Mouse (Mus musculus): ENCODE measurements at regions not wholly inside any gene's neighbourhood (a gene's known extent, or its start where the extent isn't known, plus 50 kb on each side); places are given as distances from the start of the nearest gene placed in this dataset.

DNA sequence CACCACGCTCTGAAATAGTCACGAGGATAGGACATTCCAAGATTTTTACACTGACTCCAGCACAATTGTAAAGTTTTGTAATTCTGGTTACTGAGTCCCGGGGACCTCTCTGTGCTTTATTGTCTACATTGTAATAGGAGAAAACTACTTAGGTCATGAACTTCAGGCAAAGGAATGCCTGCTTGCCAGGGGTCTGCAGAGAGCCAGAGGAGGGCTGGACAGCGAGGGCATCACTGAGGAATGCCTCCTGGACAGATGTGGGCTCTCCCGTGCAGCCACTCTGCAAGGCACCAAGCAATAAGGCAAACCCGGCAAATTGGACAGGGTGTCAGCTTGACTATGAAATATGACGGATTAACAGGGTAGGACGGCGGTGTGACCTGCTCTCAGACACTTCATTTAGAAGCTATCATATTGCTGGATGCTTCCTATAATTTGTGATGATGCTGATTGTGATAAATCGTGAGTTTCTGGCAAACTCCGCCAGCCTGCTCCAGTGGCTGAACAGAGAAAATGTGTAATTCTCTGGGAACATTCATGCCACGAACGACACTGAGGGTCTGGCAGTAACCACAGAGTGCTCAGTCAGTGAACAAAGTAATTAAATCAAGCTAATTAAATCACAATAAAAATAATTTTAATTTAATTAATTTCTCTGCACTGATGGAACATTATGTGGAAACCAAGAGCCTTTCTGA, 747.7 kb upstream of the Car8 start:
- ATAC-seq (replicated peaks; ENCODE audit: insufficient number of reproducible peaks, low FRiP score, low TSS enrichment, poor library complexity, severe bottlenecking): no peak

DNA sequence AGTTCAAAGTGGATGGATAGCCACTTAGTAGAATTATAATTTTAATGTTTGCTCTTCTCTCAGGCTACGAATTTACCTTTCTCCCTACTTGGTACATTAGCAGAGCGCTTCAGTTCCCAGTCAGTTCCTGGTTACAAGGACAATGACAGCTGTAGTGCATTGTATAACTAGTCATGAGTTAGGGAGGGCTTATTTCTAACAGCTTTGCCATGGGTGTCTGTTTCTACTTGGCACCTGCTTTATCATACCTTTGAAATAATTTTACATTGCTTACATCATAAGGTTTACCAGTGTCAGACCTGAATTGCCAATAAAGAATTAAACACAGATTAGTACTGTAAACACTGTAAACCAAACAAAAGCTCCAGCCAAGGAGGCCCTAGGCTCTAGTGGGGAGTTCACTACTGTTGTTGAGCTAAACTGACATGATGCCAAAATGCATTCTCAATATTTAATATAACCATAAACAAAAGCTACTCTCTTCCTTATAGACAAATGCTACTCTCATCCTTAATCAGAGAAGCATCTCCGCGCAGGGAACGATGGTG, 745.3 kb upstream of the Car8 start:
- no peak for ATAC-seq (replicated peaks; ENCODE audit: insufficient number of reproducible peaks, low FRiP score, low TSS enrichment, poor library complexity, severe bottlenecking)

DNA sequence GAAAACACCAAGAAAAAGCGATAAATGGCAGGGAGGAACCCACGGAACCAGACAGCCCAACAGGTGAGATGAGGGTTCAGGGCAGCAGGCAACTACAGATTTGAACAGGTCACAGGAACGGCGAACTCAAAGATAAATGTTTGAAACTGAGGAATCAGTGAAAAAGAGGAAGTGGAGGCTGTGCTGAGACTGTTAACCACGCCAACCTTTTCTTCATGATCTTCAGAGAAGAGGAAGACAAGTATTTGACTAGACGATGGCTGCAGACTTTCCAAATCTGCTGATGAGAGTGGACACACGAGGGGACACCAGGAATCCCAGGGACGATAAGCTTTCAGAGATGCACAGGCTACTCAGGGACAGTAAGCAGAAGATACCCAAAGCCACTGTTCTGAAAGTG, 740.1 kb upstream of the Car8 start:
- ATAC-seq (replicated peaks; ENCODE audit: insufficient number of reproducible peaks, low FRiP score, low TSS enrichment, poor library complexity, severe bottlenecking): peak; percentile 56; the same call in 1 of the 2 replicates

DNA sequence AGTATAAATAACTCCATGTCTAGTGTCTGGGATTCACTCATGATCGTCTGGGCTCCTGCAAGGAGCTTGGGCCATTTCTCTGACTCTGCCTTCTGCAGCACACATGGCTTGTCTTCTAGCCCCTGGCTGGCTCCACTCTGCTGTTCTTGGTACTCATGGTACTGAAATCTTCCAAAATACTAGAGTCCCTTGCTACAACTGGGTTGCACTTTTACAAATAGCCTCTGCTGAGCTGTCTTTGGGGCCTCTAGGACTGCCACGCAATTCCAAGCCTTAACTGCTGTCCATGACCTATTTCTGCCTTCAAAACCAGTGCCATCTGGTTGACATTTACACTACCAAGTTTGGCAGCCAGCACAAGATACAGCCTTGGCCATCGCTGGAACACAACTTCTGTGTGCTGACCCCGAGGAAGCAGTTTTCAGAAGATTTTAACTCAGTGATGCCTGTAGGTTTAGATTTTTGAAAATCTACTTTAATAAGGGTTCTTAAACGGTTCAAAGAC, 731.2 kb upstream of the Car8 start:
- no peak for ATAC-seq (replicated peaks; ENCODE audit: insufficient number of reproducible peaks, low FRiP score, low TSS enrichment, poor library complexity, severe bottlenecking)

DNA sequence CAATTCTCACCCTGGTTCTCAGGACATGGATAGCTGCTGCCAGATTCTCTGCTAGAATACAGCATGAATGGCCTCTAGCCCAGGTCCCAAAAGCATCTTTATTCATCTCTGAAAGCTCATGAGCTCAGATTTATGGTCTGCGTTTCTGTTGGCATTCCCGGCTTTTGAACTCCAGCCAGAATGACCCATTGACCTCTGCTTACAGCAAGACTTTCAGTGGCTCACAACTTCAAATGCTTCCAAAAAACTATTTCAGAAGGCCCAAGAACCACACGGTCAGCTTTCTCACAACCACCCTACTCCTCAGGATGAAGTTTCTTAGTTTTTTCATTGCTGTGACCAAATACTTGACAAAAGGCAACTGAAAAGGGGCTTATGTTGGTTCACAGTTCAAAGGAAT, 729.9 kb upstream of the Car8 start:
- no peak for ATAC-seq (replicated peaks; ENCODE audit: insufficient number of reproducible peaks, low FRiP score, low TSS enrichment, poor library complexity, severe bottlenecking)

DNA sequence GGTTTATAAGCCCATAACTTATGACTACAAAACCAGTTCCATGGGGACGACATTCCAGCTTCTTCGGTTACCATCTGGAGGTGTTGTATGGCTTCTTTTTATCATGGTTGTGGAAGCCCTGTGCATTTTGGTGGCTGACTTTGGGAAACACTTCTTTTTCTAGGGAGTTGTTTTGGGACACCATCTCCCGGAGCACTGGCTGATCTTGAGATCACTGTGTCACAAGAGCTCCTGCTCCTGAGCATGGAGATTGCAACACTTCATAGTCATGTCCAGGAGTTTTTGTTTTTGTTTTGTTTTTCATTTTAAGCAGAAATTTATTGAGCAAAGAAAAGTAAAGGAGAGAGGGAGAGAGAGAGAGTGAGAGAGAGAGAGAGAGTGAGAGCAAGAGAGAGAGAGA, 729.1 kb upstream of the Car8 start:
- no peak for ATAC-seq (replicated peaks; ENCODE audit: insufficient number of reproducible peaks, low FRiP score, low TSS enrichment, poor library complexity, severe bottlenecking)

DNA sequence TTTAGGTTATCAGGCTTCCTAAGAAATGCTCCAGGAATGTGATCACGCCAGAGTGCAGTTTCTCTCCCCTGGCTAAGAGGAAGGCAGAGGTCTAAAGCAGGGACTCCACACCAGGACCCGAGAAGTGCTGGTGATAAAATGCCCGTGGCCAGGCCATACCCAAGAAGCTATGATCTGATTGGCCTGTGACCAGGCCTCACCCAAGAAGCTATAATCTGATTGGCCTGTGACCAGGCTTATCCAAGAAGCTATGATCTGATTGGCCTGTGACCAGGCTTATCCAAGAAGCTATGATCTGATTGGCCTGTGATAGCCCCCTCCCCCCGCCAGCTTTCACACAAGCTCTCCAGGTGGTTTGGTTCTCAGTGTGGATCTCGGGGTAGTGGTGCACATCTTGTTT, 726.7 kb upstream of the Car8 start:
- ATAC-seq (replicated peaks; ENCODE audit: insufficient number of reproducible peaks, low FRiP score, low TSS enrichment, poor library complexity, severe bottlenecking): no peak

DNA sequence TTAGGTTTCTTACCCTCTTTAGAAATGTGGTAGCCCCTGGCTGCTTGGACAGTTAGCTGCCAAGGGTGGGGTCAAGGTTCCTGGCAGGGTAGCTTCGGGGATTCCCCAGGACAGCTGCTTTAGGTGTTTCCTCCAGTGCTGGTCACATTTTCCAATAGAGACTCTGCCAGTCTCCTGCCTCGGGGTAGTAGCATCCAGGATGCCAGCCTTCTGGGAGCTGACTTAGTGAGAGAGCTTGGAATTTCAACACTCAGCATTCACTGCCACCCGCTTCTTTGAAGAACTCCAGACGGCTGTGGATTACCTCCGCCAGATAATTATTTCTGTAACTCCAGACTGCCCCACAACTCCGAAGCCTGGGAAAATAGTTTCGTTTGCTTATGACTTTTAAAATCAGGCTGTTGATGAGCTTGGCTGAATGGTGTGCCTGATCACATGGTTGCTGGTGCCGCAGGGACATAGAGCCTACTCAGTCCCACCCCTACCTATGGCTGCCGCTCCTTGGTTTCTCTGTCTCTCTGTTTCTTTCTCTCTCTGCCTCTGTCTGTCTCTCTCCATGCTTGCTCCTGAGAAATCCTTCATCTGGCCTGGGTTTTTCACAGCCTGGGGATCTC, 724.2 kb upstream of the Car8 start:
- ATAC-seq (replicated peaks; ENCODE audit: insufficient number of reproducible peaks, low FRiP score, low TSS enrichment, poor library complexity, severe bottlenecking): no peak

DNA sequence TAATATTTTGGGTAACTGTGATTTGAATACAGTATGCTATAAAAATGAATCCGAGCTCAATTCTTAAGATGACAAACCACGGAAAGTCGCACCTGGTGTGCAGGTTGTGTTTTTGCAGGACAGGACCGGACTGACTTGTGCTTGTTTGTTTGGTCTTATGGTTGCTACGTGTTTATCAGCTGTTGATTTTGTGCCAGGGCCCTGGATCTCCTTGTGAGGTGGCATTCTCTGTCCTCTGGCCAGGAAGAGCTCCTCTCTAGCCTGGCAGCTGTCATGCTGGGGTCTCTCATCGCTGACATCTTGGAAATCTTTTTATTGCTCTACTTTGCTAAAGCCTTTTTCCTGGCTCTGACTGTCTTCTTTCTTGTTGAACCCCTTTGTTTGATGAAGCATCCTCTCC, 723.0 kb upstream of the Car8 start:
- ATAC-seq (replicated peaks; ENCODE audit: insufficient number of reproducible peaks, low FRiP score, low TSS enrichment, poor library complexity, severe bottlenecking): no peak

DNA sequence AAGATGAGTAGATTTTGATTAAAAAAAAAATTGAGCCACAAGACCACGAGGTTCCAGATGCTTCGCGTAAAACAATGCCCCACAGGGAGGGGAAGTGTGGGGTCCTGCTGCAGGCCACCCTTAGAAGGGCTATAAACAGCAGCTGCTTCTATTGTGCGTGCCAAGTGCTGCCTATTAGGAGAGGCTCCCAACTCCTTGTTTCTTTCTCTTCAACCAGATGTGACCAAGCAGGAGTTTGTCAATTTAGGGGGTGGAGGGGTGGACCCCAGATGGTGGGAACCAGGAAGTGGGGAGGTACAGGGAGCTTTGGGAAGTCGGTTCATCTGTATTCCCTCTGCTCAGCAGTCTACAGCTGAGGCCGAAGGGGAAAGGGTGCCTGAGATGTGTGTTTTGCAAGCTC, 718.9 kb upstream of the Car8 start:
- no peak for ATAC-seq (replicated peaks; ENCODE audit: insufficient number of reproducible peaks, low FRiP score, low TSS enrichment, poor library complexity, severe bottlenecking)

DNA sequence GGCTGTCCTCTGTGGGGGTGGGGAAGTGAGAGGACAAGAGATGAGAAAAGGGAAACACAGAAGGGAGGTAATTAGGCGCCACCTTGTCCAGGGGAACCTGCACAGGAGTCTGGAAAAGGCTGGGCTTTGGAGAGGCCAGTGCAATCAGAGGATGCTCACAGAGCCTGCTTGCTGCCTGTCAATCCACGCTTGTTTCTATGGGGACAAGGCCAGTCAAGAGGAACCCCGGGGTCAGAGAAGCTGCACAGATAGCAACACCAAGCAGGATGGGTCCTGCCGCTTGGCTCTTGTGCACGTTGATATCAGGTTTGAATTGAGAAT, 718.1 kb upstream of the Car8 start:
- no peak for ATAC-seq (replicated peaks; ENCODE audit: insufficient number of reproducible peaks, low FRiP score, low TSS enrichment, poor library complexity, severe bottlenecking)

DNA sequence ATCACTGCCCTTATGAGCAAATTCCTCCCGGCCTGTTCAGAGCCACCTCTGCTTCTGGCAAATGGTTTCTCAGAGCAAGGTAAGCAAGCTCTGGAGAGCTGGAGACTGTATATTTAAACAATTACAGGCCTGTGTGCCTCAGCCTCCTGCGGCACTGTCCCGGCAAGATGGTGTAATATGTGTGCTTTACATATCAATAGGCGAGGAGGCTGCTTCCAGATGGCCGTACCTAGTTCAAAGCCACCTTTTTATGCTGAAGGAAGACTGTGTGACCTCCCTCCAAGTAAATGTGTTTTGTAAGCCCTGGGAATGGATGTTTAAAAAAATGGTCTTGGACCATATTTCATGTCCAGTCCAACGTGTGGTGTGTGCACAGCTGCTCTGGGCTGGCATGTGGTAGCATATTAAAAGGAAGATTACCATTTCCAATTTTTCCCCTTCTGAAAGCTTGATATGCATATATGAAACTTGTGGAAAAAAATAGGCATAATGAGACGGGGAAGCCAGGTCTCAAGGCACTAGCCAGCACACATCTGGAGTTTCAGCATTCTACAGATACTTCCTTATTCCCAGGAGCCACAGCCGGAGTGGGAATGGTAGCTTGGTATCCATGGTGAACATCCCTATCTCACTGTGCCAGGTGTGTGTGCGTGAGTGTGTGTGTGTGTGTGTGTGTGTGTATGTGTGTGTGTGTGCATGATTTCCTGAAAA, 717.6 kb upstream of the Car8 start:
- no peak for ATAC-seq (replicated peaks; ENCODE audit: insufficient number of reproducible peaks, low FRiP score, low TSS enrichment, poor library complexity, severe bottlenecking)

DNA sequence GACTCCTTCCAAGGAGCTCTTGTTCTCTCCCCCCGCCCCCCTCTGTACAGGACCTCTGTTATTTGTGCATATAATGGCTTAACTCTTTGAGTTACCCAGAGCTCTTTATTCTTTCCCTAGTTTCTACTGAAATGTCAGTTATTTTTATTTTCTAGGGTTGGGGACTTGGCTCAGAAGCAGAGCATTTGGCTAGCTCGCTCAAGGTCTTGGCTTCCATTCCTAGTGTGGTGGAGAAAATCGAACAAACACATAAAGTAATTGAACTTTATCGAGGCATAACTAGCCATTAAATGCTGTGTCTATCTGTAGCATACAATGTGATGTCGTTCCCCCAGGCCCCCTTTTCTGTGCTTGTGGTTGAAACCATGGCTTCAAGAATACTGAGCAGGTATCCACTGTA, 716.5 kb upstream of the Car8 start:
- no peak for ATAC-seq (replicated peaks; ENCODE audit: insufficient number of reproducible peaks, low FRiP score, low TSS enrichment, poor library complexity, severe bottlenecking)

DNA sequence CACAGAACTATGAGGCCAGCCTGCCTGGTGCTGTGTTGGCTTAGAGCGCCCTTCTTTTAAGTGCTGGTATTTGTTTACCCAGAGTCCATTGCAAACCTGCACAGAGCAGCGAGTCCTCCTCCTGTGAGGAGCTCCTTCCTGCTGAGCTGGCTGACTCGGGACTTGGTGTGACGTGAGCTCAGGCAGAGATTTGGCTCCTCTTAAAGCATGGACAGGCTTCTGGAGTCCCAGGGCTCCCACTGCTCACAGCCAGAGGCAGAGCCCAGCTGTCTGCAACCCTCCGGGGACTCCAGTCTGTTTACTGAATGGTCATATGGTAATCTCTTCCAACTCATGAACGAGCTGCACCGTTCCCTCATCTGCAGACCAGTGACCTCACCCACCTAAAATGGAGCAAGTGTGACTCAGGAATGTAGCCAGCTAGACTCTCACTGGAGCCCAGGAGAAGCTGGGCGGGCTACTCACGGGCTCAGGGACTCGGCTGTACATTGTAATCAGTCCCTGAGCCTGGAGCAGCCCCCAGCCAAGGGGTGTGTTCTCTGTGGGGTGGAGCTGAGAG, 715.6 kb upstream of the Car8 start:
- ATAC-seq (replicated peaks; ENCODE audit: insufficient number of reproducible peaks, low FRiP score, low TSS enrichment, poor library complexity, severe bottlenecking): no peak

DNA sequence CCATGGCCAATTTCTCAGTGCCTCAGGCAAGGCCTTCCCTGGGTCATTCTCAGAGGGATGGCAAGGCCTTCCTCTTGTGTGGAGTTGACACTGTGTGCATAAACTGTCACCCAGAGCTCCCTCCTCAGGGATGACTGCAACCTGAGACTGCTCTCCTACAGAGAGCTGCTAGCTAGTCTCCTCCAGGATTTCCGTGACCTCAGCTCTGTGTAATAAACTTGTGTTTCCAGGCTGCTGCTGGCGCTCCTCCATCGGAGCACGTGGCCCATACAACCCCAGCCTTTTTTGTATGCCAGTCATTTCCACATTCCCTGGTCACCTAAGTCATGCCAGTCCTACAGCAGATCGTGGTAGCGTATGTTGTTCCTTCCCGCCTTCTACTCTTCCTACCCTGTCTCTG, 714.3 kb upstream of the Car8 start:
- no peak for ATAC-seq (replicated peaks; ENCODE audit: insufficient number of reproducible peaks, low FRiP score, low TSS enrichment, poor library complexity, severe bottlenecking)

DNA sequence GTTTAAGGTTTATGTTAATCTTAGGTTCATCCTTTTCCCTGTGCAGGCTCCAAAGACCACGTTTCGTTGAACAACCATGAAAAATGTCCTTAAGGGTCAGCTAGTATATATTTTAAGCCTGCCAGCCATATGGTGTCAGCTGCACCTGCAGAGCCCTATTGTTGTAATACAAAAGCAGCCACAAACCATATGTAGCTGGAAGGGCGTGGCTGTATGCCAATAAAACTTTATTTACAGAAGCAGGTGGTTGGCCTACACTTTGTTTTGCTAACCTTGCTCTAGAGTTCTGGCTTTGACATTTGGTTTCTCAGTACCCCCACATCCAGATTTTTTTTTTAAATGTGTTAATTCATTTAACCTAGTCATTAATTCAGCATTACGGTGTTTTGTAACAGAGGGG, 711.1 kb upstream of the Car8 start:
- no peak for ATAC-seq (replicated peaks; ENCODE audit: insufficient number of reproducible peaks, low FRiP score, low TSS enrichment, poor library complexity, severe bottlenecking)

DNA sequence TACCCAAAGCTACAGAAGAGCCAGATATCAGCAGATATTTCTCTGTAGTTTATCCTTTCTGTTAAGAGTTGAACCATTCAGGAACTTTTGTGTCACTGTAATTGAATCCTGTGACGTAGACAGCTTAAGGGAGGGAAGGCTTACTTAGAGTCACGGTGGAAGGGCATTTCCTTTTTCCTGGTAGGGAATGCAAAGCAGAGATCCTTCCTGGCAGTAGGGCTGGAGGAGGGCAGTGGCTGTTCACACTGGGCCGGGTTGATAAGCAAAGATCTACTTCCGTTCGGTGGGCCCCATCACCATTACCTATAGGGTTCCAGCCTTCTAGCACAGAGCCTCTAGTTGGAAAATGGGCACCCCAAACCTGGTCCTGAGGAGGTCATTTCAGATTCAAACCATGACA, 710.7 kb upstream of the Car8 start:
- ATAC-seq (replicated peaks; ENCODE audit: insufficient number of reproducible peaks, low FRiP score, low TSS enrichment, poor library complexity, severe bottlenecking): no peak

DNA sequence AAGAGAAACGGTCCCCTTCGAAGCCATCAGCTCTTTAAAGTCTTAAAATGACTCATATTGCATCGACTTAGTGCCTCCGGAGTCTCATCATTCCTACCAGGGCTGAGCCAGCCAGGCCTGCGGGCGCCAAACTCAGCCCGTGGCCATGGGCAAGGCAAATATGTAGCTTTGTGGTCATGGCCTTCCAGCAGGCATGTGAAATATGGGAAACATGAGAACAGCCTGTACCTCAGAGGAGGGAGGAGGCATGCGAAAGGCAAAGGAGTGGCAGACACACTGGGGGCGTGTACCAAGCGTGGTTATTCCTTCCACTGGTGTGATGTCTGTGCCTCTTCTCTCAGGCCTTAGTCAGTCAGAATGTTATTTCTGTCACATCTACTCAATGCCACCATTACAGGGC, 706.3 kb upstream of the Car8 start:
- ATAC-seq (replicated peaks; ENCODE audit: insufficient number of reproducible peaks, low FRiP score, low TSS enrichment, poor library complexity, severe bottlenecking): no peak

DNA sequence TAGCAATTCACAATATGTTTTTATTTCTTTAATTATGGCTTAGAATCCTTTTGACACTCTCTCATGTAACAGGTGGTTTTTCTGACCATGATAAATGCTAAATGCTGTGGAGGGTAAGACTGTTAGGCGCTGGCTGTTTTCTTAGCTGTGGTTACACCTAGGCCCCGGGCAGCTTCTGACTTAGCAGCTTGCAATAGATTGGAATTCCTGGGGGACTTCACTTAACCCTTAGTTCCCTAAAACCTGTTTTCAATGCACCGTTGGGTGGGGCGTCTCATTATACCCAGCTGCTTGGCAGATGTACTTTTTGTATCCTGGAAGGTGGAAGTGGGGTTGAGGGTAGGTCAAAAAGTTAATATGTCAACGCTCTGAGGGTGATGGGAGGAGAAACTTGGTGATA, 704.2 kb upstream of the Car8 start:
- no peak for ATAC-seq (replicated peaks; ENCODE audit: insufficient number of reproducible peaks, low FRiP score, low TSS enrichment, poor library complexity, severe bottlenecking)

DNA sequence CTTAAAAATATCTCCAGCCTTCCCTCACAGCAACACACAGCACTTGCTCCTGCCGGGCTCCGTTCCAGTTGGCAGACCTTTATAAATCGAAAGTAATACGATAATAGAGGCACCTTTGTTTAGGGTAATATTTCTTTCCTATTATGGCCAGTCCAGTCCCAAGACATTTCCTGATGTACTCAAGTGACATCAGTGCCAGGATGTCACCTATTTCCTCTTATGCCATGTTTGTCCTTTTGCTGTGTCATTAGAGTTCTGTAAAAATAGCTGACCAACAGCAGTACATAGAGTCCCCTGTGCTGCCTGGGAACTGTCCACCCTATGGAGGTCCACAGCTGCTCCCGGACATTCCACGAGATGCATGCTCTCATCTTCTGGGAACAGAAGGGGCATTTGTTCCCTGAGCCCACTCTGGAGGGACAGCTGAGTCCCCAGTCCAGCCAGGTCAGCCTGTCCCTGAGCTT, 700.1 kb upstream of the Car8 start:
- ATAC-seq (replicated peaks; ENCODE audit: insufficient number of reproducible peaks, low FRiP score, low TSS enrichment, poor library complexity, severe bottlenecking): no peak

Data from monocyte, adult 5-6 weeks (primary cell).